Mouse (Mus musculus): ENCODE data around the gene Rtl8c. TPM values are rescaled to one million over a fixed set of nuclear protein-coding genes. Genes with fewer than 3 reads are reported as not detected.
"Not testable (repeated sequence)": the region's sequence is repeated elsewhere in the genome, so short reads cannot be mapped to it uniquely, and the experiment has no call there.

Gene Rtl8c
- total RNA-seq (2021) (100 to 1,000 TPM; 126 to 170 TPM), polyA plus RNA-seq (2012; rRNA removed) (81.9 and 90.6 TPM in 2 replicates)
- long read RNA-seq, partial matches to known transcripts: 14 of 59 reads
- long read RNA-seq, other reads (novel, unspliced or antisense): 43 of 59 reads

GRCm38 (mm10) chrX:53607242-53608121, at the start of gene Rtl8c:
TSS of gene Rtl8c (plus strand) at chrX:53608032.
- DNase-seq: peak; percentile 77

DNA sequence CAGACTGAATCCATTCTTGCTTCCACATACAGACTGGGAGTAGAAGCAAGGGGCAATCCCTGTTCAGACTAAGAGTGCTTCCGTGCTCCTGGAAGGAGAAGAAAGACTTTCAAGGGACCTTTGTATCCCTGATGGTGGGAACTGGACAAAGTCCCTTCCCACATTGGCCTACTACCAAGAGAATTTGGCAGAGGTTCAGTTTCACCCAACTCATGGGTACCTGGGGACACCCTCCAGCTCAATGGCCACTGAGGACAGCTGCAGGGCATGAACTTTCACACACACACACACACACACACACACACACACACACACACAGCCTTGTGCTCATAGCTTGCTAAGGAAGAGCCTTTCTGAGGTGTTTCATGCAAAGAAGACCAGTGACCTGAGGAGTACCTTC, 28.5 kb upstream of the Rtl8c start:
- no peak for DNase-seq

GRCm38 (mm10) chrX:53581407-53581806, 26.4 kb upstream of the Rtl8c start:
- DNase-seq: not testable (repeated sequence)

GRCm38 (mm10) chrX:53583404-53583803, 24.4 kb upstream of the Rtl8c start:
- not testable (repeated sequence) for DNase-seq

GRCm38 (mm10) chrX:53599993-53600392, 7.8 kb upstream of the Rtl8c start:
- peak; percentile 37 for DNase-seq

- DNase-seq: not testable (repeated sequence)
Measured at GRCm38 (mm10) chrX:53606176-53606575, 1.7 kb upstream of the Rtl8c start.

GRCm38 (mm10) chrX:53608122-53608813, 436 bp downstream of the Rtl8c start:
- DNase-seq: peak; percentile 15

GRCm38 (mm10) chrX:53608879-53609278, 1.0 kb downstream of the Rtl8c start, which contains the start of gene Gm14597:
TSS of gene Gm14597 (minus strand) at chrX:53608979.
- DNase-seq: not testable (repeated sequence)

GRCm38 (mm10) chrX:53610571-53610970, 2.7 kb downstream of the Rtl8c start:
- peak; percentile 59 for DNase-seq

DNA sequence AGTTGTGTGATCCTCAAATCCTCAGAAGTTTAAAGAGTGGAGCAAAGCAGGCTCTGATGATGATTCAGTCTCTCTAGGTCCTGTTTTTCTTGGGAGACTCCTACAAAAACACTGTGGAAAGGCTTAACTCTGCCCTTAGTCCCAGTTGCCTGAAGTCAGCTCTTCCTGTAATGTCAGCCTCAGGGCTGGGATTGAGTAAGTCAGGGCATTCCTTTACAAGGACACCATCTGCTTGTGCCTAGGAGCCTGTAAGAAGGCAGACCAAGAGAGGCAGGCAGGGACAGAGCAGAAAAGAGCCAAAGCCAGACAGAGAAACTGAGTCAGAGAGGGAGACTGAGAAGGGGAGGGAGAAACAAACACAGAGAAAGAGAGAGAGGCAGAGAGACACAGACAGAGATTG, 3.6 kb downstream of the Rtl8c start:
- not testable (repeated sequence) for DNase-seq

DNA sequence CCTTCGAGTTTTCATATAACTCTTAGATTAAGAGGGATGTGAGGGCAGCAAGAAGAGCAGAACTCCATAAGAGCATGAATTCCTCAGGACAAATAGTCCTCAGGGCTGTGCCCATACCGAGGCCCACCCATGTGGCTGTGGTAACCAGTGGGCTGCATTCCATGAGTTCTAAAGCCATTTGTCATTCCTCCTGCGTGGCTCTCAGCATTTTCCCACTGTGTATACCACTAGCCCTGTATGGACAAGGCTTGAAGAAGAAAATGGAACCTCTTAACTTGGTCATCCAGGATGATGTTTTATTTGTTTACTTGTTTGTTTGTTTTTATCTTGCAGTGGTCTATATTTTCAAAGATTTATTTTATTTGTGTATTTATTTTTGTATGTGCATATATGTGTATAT, 30.3 kb downstream of the Rtl8c start:
- DNase-seq: not testable (repeated sequence)

DNA sequence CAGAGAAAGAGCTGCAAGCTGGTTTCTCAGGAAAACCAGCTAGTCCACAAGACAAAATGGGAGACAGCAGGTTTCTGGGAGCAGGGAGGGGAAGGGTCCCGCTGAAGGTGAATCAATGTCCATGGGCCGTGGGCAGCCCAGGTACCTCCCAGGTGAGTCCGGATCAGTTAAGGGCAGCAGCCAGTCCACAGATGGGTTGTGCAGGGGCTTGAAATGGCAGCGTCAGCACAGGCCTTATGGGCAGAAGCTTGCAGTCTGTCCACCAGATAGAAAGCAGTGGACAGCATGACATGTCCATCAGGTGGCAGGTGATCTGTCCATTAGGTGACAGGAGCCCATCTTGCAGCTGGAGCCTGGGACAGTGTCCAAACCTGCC, 34.8 kb downstream of the Rtl8c start:
- DNase-seq: peak; percentile 1

GRCm38 (mm10) chrX:53642980-53643961, 35.4 kb downstream of the Rtl8c start, which contains the start of gene Rtl8a:
TSS of gene Rtl8a (minus strand) at chrX:53643682.
- peak; percentile 88 for DNase-seq

- DNase-seq: no peak
Measured at GRCm38 (mm10) chrX:53645885-53646284, 38.1 kb downstream of the Rtl8c start.

- not testable (repeated sequence) for DNase-seq
Measured at GRCm38 (mm10) chrX:53652917-53653316, 45.1 kb downstream of the Rtl8c start.

Other genes with a start within 250 kb of the Rtl8c start
- 10 to 100 TPM; 18.4 to 25.8 TPM for gene Mospd1, start 237.5 kb upstream of the Rtl8c start, total RNA-seq (2021)
- gene Mospd1, start 237.5 kb upstream of the Rtl8c start, polyA plus RNA-seq (2012; rRNA removed): 0.27 and 0.42 TPM in 2 replicates
- gene Etd, start 173.1 kb upstream of the Rtl8c start, total RNA-seq (2021): not detected
- gene Etd, start 173.1 kb upstream of the Rtl8c start, polyA plus RNA-seq (2012; rRNA removed): not detected in 2 replicates
- gene Gm14597, start 947 bp downstream of the Rtl8c start, total RNA-seq (2021): not detected
- gene Gm14597, start 947 bp downstream of the Rtl8c start, polyA plus RNA-seq (2012; rRNA removed): not detected in 2 replicates
- 100 to 1,000 TPM; 168 to 176 TPM for gene Rtl8a, start 35.6 kb downstream of the Rtl8c start, total RNA-seq (2021)
- gene Rtl8a, start 35.6 kb downstream of the Rtl8c start, polyA plus RNA-seq (2012; rRNA removed): 308 and 401 TPM in 2 replicates
- gene Rtl8b, start 62.4 kb downstream of the Rtl8c start, total RNA-seq (2021): 100 to 1,000 TPM; 108 to 110 TPM
- gene Rtl8b, start 62.4 kb downstream of the Rtl8c start, polyA plus RNA-seq (2012; rRNA removed): 236 and 261 TPM in 2 replicates
- not detected for gene 4930502E18Rik, start 116.8 kb downstream of the Rtl8c start, total RNA-seq (2021)
- gene 4930502E18Rik, start 116.8 kb downstream of the Rtl8c start, polyA plus RNA-seq (2012; rRNA removed): not detected in 2 replicates
- not detected for gene 1700013H16Rik, start 149.8 kb downstream of the Rtl8c start, total RNA-seq (2021)
- gene 1700013H16Rik, start 149.8 kb downstream of the Rtl8c start, polyA plus RNA-seq (2012; rRNA removed): not detected in 2 replicates
- gene Zfp36l3, start 168.4 kb downstream of the Rtl8c start, total RNA-seq (2021): not detected
- 0.07 and 0.15 TPM in 2 replicates for gene Zfp36l3, start 168.4 kb downstream of the Rtl8c start, polyA plus RNA-seq (2012; rRNA removed)
- 1 to 10 TPM; 1.4 TPM for gene Xlr, start 189.7 kb downstream of the Rtl8c start, total RNA-seq (2021)
- not detected in 2 replicates for gene Xlr, start 189.7 kb downstream of the Rtl8c start, polyA plus RNA-seq (2012; rRNA removed)